Mouse (Mus musculus) adrenal gland, adult (tissue): ENCODE results near the gene Mta2.
"Not testable (repeated sequence)": the region's sequence is repeated elsewhere in the genome, so short reads cannot be mapped to it uniquely, and the experiment has no call there.

Experiments
- DNase-seq, 2 experiments: peaks; one replicate each; pipeline ENCODE4 v3.0.0; 2022 to 2023; ENCODE audit warnings: low spot score in 1 of 2; ENCODE audit not compliant: inconsistent age in 2 of 2

Mta2 gene

GRCm38 (mm10) chr19:8966198-8966589, 24.5 kb downstream of the Mta2 start:
- DNase-seq: no peak

- DNase-seq: peak; percentile 99 to 100
Measured at GRCm38 (mm10) chr19:8966590-8967372, 25.1 kb downstream of the Mta2 start, which contains the start of gene Eef1g. Eef1g (plus strand) TSS chr19:8967041.

GRCm38 (mm10) chr19:8967373-8967743, 25.7 kb downstream of the Mta2 start:
- DNase-seq: no peak

- no peak for DNase-seq
Measured at GRCm38 (mm10) chr19:8967893-8968292, 26.2 kb downstream of the Mta2 start.

- not testable (repeated sequence) for DNase-seq
Measured at GRCm38 (mm10) chr19:8972491-8972890, 30.8 kb downstream of the Mta2 start.

- DNase-seq: no peak
Measured at GRCm38 (mm10) chr19:8974638-8975037, 33.0 kb downstream of the Mta2 start.

- DNase-seq: peak; percentile 57 to 74
Measured at GRCm38 (mm10) chr19:8975491-8975890, 33.8 kb downstream of the Mta2 start.

- peak; percentile 57 to 81 for DNase-seq
Measured at GRCm38 (mm10) chr19:8976535-8976934, 34.9 kb downstream of the Mta2 start.

GRCm38 (mm10) chr19:8980771-8981170, 39.1 kb downstream of the Mta2 start:
- DNase-seq: peak in 1 of 2 experiments; percentile 48

GRCm38 (mm10) chr19:8981450-8982168, 39.9 kb downstream of the Mta2 start:
- peak in 1 of 2 experiments; percentile 62 for DNase-seq

GRCm38 (mm10) chr19:8982303-8983149, 40.9 kb downstream of the Mta2 start:
- peak in 1 of 2 experiments; percentile 30 for DNase-seq

GRCm38 (mm10) chr19:8983150-8983650, 41.5 kb downstream of the Mta2 start:
- peak; percentile 75 to 89 for DNase-seq

- peak; percentile 60 to 80 for DNase-seq
Measured at GRCm38 (mm10) chr19:8984255-8984868, 42.7 kb downstream of the Mta2 start.

GRCm38 (mm10) chr19:8985891-8986290, 44.2 kb downstream of the Mta2 start:
- DNase-seq: peak in 1 of 2 experiments; percentile 52

- peak in 1 of 2 experiments; percentile 50 for DNase-seq
Measured at GRCm38 (mm10) chr19:8987816-8988215, 46.1 kb downstream of the Mta2 start.

- no peak for DNase-seq
Measured at GRCm38 (mm10) chr19:8988346-8989065, 46.8 kb downstream of the Mta2 start.

GRCm38 (mm10) chr19:8989066-8989566, 47.4 kb downstream of the Mta2 start, which contains the start of gene Ahnak:
Ahnak (plus strand) TSS chr19:8989284.
- peak; percentile 88 to 96 for DNase-seq

GRCm38 (mm10) chr19:8989567-8990431, 48.1 kb downstream of the Mta2 start:
- DNase-seq: peak; percentile 90 to 94
